Mouse (Mus musculus): Measurements from ENCODE around the gene Map3k5.
"Not testable (repeated sequence)": the region's sequence is repeated elsewhere in the genome, so short reads cannot be mapped to it uniquely, and the experiment has no call there.

Gene Map3k5

DNA sequence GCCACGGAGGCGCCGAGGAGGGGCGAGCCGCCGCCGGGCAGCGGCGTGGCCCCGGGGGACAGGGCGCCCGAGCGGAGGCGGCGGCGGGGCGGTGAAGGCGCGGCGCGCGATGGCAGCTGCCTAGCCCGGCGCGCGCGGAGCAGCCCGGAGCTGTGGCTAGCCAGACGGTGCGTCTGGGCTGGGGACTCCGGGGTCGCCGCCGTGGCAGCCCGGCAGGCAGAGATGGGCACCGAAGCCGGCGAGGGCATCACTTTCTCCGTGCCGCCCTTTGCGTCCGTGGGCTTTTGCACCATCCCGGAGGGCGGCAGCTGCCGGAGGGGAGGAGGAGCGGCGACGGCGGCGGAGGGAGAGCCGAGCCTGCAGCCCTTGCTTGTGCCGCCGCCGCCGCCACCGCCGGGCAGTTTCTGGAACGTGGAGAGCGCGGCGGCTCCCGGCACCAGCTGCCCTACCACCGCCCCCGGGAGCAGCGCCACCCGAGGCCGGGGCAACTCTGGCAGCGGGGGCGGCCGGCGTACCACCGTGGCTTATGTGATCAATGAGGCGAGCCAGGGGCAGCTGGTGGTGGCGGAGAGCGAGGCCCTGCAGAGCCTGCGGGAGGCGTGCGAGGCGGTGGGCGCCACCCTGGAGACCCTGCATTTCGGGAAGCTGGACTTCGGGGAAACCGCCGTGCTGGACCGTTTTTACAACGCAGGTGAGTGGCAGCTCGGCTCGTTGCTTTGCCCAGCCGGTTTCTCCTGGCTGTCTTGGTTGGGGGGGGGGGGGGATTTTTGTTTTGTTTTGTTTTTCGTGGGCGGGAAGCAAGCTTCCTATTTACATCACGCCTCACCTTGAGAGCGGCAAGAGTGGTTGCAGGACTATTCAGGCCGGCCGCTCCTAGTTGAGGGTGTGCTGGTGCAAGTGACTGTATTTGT lies at the start of gene Map3k5:
Gene Map3k5 (plus strand): TSS at position 89 of the 911 bp plus-strand sequence.
- DNase-seq (ENCODE audit: low spot score): no peak

DNA sequence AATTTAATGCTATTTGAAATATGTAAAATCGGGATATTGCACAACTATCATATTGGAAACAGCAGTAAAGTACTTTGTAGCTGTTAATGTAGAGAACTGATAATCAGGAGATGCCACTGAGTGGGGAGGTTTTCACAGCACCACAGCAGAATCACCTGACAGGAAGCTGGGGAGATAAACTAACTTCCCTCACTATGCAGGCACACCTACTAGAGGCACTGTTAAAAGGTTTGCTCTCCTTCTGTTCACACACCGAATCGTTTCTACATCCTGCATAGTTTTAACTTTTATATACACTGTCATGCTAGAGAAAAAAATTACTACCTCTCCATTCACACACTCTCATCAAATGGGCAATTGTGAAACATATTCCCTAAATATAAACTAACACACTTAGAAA lies 48.0 kb upstream of the Map3k5 start:
- DNase-seq (ENCODE audit: low spot score): no peak

DNA sequence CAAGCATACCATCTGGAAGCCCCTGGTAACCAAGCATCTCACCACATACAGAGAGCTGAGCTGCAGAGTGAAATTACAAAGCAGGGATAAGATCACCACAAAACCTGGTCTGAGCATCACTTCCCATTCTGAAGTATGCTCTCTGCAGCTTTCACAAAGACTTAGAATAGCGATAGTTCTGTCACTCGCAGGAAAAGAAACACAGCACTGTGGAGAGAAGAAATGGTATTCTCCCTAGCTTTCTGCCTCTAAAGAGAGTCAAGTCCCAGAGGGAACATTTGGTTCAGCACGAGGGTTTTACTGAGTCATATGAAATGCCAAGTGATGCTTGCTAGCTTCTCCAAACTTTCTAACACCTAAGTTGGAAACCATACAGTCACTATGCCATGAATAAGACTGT lies 44.4 kb upstream of the Map3k5 start:
- DNase-seq (ENCODE audit: low spot score): no peak

DNA sequence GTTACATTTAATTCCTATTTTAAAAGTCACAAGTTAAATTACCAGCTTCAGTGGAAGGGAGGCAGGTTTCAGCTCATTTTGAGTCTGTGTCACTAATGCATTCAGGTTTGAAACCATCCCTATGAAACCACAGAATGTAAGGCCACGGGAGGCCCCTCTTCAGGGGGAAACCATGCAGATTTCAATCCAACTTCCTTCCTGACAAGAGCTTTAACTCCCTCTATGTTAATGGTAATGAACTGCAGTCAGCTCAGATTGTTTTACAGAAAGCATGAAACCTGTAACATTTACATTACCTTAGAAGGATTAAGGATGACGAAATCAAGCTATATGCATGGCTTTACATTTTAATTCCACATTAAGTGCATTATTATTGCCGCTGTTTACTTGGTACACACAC lies 42.6 kb upstream of the Map3k5 start:
- no peak for DNase-seq (ENCODE audit: low spot score)

DNA sequence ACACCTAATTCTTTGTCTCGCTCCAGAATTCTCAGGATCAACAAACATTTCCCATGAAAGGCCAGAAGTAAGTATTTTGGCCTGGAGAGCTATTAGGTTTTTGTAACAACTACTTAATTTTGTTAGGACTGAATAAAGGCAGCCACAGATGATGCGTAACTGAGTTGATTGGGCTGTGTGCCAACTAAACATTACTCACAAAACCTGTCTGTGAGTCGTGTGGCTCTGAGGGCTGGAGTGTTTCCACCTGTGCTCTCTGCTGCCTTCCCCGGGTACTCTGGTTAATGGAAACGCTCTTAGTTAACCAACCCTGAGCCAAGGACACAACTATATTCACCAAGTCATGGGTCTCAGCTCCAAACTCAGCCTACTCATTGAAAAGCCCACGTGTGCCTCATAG lies 41.1 kb upstream of the Map3k5 start:
- no peak for DNase-seq (ENCODE audit: low spot score)

DNA sequence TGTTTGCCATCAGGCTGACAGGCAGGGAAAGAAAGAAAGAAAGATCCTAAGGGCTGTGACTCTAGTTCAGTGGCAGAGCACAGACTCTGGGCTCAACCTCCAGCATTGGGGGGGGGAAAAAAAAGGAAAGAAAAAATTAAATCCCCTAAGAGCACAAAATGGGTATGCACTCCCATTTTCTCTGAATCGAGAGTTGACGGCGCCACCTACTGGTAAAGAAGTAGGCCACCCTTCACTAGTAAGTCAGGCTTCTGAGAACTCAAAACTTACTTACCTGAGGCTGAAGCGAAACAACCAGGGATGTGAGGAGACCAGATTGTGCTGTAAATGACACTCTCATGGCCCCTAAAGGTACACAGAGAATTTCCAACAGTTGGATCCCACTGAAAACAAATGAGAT lies 40.3 kb upstream of the Map3k5 start:
- DNase-seq (ENCODE audit: low spot score): no peak

DNA sequence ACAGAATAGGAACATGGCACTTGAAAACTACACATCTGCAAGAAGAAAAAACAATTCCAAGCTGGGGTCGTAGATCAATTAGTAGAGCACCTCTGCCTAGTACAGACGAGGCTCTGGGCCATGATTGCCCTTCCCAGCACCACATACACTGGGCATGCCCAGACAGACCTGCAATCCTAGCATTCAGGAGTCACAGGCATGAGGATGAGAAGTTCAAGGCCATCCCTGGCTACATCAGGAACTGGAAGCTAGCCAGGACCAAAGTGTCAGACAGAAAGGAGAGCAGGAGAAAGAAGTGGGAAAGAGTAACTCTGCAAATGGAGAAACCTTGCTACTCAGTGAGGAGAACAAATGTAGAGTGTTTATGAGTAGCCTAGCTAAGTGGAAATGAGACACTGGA lies 34.1 kb upstream of the Map3k5 start:
- no peak for DNase-seq (ENCODE audit: low spot score)

DNA sequence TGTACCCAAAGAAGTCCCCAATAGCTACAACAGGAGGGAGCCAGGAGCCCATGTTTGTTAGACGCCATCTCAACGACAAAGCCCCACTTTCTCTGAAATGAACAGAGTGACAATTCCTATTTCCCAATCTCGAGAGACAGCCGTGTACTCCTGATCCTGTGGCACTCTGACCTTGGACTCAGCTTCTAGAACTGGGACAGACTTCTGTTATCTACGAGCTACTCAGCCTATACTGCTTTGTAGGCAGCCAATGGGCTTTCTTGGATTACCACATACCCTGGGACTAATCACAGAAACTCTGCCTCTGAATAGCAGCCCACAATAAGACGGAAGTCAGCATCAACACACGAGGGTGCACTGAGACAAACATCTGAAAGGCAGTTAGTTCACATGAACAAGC lies 32.3 kb upstream of the Map3k5 start:
- no peak for DNase-seq (ENCODE audit: low spot score)

DNA sequence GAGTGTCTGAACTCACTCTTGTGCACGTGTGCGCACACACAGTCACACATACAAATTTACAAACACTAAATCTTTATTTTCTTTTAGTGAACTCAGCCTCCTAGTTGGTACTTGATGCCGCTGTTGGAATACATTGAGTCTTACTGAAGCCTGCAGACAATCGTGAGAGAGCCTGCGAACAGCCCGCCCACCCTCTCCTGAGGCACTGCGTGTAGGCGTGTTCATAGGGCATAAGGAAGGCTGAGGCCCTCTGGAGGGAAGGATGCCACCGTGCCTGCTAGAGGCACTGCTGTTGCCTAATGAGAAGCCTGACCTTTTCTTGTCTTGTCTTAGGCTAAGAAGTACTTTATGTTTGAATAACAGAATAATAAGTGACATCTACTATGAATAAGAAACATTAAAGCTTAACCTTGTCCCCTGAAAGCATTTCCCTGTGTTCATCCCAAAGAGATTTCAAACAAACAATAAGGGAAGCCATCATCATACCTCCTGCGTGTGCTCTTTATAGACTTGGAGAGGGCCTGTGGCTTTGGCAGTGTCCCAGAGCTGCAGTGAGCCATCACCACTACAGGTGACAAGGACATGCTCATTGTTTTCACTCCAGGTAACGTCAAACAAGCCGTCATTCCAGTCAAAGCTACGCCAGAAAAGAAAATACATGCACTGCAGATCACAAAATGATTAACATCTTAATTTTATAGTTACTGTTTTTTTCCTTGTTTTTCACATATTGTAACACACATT lies 30.0 kb upstream of the Map3k5 start:
- no peak for DNase-seq (ENCODE audit: low spot score)

DNA sequence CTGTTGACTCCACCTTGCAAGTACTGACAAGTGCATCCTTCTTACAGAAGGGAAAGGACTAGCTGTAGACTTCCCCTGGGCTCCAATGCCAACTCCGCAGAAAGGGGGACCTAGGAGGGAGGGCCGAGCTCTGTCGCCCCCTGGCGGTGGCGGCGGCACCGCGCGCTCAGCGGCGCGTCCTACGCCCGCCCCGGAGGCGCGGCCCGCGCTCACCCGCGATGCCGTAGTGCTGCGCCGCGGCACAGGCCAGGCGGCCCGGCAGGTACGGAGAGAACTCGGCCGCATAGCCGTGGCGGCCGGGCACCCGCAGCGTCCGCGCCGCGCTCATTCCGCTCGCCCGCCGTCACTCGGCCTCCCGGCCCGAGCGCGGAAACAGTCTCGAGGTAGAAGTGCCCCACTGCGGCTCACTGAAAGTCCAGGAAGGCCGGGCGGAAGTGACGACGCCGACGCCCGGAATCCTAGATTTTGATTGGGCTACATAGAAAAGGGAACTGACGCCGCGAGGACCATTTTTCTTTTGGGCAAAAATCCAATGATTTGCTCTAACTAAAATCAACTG lies 26.9 kb upstream of the Map3k5 start, which contains the start of gene Pex7:
Gene Pex7 (minus strand): TSS at position 444 of the 559 bp plus-strand sequence.
- DNase-seq (ENCODE audit: low spot score): peak; percentile 89

DNA sequence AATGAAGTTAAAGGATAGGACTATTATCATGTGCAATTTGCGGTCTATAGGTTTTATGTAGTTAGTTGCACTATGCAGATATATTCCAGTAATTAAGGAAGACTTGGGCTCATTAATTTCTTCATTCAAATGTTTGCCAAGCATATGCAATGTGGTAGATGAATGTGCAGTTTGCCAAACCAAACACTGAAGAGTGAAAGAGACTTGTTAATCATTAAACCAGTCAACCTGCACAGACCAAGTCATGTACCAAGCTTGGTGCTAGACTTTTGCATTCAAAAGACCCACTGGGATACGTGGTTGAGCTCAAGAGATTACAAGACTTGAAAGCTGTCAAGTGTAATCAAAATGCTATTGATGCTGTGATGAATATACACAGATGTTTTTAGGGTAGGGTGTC lies 26.2 kb upstream of the Map3k5 start:
- no peak for DNase-seq (ENCODE audit: low spot score)

DNA sequence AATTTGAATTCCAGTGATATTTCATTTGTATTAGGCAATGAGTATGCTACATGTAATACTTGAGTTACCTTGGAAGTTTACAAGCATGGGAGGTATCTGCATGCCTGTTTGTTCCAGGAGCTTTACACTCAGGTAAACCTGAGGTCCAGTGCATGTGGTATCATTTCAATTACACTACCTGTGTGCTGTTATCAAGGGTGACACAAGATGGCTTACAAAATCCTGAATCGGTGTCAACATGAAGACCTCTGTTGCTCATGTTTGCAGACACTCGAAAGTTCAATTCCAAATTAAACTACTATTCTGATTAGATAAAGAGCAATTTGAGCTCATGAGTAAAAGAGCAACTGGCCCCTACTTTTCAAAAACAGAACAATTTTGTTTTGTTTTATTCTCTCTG lies 23.8 kb upstream of the Map3k5 start:
- no peak for DNase-seq (ENCODE audit: low spot score)

DNA sequence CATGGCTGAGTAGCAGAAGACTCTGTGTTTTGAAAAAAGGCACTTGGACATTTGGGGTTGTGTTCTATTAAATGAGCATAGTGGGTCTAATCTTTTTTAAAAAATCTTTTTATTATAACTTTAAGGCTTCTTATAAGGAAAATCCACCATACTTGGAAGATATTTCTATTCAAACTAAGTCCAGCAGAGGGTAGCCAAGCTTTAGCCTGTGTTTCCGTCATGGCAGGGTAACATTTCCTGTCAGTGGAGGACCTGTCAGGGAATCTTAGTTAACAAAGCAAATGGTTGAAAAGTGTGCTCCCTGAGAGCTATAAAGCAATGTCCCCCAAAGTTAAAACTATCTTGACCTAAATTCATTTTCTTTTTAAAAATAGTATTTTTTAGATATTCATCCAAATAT lies 22.7 kb upstream of the Map3k5 start:
- no peak for DNase-seq (ENCODE audit: low spot score)

DNA sequence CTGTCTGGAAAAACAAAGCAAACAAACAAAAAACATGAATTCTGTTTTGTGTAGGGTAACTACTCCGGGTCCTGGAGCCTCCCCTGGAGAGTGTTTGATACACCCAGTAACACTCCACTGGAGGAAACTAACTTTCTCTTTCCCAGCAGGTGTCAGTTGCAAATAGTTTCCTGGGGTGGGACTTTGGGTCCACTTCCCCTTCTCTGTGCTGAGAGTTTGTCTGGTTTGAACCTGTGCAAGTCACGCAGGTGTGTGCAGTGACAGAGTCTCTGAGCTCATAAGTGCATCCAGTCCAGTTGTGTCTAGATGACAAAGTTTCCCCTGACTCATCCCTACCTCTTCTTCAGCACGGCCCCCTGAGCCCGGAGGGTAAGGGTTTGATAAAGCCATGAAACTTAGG lies 20.5 kb upstream of the Map3k5 start:
- DNase-seq (ENCODE audit: low spot score): no peak

DNA sequence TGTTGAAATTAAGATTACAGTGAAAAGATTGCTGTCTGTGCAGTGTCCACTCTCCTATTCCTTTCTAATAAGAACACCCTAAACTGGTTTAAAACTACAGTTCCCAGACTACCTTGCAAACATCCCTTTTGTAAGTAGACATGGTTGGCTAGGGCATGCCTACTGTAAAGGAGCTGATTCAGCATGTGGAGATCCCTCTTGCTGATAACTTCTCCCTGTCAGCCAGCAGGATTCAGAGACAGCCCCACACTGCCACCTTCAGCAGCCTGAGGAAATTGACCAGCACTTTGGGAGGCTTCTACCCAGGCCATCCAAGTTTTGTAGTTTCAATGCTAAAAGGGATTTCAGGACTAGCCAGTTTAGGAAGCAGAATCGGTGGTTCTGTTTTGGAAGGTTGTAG lies 19.0 kb upstream of the Map3k5 start:
- DNase-seq (ENCODE audit: low spot score): no peak

DNA sequence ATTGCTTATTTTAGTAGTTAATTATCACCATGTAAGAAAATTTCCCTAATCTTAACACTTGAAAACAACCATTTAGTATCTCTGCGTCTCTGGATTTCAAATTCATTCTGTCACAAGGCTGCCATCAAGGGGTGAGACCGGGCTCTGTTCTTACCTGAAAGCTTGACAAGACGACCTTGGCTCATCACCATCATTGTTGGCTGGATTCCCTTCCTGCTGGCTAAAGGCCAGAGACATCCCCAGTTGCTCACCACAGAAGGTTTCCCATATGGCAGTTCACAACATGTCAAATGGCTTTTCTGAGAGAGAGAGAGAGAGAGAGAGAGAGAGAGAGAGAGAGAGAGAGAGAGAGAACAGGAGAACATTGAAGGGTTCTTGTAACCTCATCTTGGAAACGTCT lies 11.9 kb upstream of the Map3k5 start:
- no peak for DNase-seq (ENCODE audit: low spot score)

DNA sequence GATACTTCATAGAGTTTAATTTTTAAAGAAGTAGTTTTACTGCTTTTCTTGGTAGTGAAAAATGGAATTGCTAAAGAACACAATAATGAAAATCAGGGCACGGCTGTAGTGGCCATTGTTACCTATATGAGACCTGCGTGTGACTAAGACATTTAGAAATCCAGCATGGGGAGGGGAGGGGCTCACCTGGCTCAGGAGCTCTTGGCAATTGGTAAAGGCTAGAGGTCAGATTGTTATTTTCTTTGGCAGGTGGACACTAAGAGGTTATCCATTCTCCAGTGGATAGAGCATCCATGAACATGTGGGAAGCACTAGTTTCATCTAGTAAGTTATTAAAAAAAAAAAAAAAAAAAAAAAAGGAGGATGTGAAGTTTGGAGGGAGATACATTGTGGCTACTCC lies 10.0 kb upstream of the Map3k5 start:
- DNase-seq (ENCODE audit: low spot score): no peak

DNA sequence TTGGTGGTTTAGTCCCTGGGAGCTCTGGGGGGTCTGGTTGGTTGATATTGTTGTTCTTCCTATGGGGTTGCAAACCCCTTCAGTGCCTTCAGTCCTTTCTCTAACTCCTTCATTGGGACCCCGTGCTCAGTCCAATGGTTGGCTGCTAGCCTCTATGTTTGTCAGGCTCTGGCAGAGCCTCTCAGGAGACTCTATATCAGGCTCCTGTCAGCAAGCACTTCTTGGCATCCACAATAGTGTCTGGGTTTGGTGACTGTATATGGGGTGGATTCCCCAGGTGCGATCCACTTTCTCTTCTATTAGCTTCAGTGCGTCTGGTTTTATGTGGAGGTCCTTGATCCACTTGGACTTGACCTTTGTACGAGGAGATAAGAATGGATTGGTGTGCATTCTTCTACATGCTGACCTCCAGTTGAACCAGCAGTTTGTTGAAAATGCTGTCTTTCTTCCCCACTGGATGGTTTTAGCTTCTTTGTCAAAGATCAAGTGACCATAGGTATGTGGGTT lies 7.8 kb upstream of the Map3k5 start:
- DNase-seq (ENCODE audit: low spot score): not testable (repeated sequence)

DNA sequence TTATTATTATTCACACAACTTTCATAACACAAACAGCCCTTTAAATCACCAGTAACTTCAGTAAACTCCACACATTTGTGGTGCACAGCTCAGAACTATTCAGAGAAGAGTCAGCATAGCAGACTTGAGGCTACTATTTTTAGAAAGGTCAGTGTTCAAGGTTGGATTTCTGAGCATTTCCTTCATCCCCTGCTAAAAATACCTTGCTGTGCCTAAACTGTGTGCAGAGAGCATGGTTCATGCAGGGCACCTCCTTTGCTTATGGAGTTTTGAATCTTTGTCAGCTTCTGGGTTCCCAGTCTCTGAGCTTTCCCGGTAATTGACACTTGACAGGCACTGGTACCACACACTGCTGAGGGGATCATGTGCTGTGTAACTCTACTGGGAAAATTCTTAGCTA lies 6.1 kb upstream of the Map3k5 start:
- DNase-seq (ENCODE audit: low spot score): no peak

DNA sequence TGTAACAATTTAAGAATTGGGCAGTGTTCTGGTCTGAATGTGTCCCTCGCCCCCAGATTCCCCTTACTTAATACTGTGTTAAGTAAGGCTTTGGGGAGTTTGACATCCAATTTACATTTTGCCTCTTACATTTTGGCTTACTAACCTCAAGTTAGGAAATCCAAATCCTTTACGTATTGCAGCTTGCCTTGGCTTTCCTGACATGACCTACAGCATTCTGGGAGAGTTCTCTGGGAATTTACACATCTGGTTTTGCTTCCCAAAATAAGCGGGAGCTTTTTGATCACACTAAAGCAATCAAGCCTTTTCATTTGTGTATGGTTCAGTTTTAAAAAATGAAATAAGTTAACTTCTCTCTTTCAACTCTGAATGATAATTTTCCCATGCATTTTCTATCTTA lies 1.3 kb upstream of the Map3k5 start:
- DNase-seq (ENCODE audit: low spot score): no peak

DNA sequence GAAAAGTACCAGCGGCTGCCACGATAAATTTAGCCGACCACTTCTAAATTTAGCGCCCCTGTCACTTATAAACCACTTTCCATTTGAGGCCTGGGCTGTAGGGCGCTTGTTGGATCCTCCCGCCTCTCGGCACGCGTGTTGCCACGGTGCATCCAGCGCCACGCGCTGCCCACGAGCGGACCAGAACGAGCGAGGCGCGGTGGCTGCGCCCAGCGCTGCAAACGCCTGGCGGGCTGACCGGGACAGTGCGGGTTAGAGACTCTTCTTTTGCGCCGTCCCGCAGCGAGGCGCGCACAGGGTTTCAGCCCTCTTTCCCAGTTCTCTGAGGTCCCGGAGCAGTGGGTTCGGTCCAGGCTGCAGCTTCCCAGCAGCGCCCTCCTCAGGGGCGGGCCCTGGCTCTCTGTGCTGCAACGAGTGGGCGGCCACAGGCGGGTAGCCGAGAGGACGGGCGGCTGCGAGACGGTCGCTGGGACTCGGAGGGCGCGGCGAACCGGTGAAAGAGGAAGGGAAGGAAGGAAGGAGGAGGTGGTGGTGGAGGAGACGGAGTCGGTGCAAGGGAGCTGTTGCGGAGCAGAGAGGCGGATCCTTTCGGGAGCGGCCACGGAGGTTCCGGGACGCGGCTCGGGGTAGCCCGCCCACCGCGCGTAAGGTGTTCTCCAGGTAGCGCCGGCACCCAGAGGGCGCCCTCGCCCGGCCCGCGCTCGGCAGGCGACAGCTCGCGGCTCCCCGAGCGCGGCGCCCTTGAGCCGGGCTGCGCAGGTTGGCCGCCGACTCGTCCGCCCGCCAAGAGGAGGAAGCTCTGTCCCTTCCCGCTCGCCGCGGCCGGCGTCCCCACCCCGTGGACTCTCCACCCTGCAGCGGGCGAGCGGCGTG lies 525 bp upstream of the Map3k5 start:
- DNase-seq (ENCODE audit: low spot score): peak; percentile 45

DNA sequence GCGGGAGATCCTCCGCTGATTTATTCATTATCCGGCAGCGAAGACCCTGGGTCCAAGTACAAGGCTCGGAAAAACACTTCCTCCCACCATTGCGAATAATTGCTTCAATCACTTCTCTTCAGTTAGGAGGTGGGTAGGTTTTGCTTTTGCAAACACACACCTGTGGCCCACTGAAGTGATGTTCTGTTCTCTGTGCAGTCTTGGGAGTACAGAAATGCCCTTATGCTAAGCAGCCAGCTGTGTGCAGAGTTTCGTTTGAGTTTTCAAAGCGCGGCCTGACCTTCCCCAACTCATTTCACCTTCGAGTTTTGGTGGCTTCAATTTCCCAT lies 987 bp downstream of the Map3k5 start:
- DNase-seq (ENCODE audit: low spot score): no peak
